Mouse (Mus musculus): ENCODE data around the gene Slc30a7. TPM values are rescaled to one million over a fixed set of nuclear protein-coding genes. Genes with fewer than 3 reads are reported as not detected.
A peak's percentile ranks its signal among the peaks of the same experiment; 100 is the strongest.

The Slc30a7 gene
- polyA plus RNA-seq (2012; rRNA removed) (34.3 and 38.1 TPM in 2 replicates), polyA plus RNA-seq (2014; fragmentation: Nextera tagmentation; extraction: Ambion mirVana) (39.8 and 43.9 TPM in 2 replicates)

- peak within 1 kb of the TSS; percentile 90 for H3K4me3 ChIP-seq (replicated peaks; ENCODE audit: low read length)
- H3K4me2 ChIP-seq (replicated peaks; ENCODE audit: low read depth, low read length, severe bottlenecking): peak within 1 kb of the TSS; percentile 77
- ATAC-seq (ENCODE audit: low FRiP score, low read depth): peak; percentile 90
- TF ChIP-seq POLR2A (IDR thresholded peaks at IDR 0.05; ENCODE audit: borderline replicate concordance, extremely low read depth, insufficient read depth, insufficient read length): peak; percentile 64; the same call in 1 of the 2 replicates
- H3K9me3 ChIP-seq (ENCODE audit: control insufficient read depth, low read length): no peaks in the 10 kb centered on the region
- no peaks in the 10 kb centered on the region for H3K27me3 ChIP-seq (ENCODE audit: control insufficient read depth, insufficient read depth, low read length)
- DNase-seq (ENCODE audit: low spot score): peak; percentile 73
- WGBS: 2% methylated on average over 65 of the region's 67 CpGs
- H3K36me3 ChIP-seq (ENCODE audit: control insufficient read depth, insufficient read depth, low read length): peaks cover 16% of the 10 kb centered on the region
- H3K27ac ChIP-seq (replicated peaks; ENCODE audit: low read depth, low read length): peak within 1 kb of the TSS; percentile 78
- H3K4me1 ChIP-seq (ENCODE audit: control insufficient read depth, insufficient read depth, low read length): no peaks in the 10 kb centered on the region
- peak within 1 kb of the TSS; percentile 87 for H3K9ac ChIP-seq (ENCODE audit: low read depth, low read length, severe bottlenecking)
Observed at GRCm38 (mm10) chr3:116006978-116007940, at the start of gene Slc30a7, which contains the start of gene Extl2. Gene Slc30a7, minus strand, starts transcription at chr3:116007406. Gene Extl2, plus strand, starts transcription at chr3:116007462.

DNA sequence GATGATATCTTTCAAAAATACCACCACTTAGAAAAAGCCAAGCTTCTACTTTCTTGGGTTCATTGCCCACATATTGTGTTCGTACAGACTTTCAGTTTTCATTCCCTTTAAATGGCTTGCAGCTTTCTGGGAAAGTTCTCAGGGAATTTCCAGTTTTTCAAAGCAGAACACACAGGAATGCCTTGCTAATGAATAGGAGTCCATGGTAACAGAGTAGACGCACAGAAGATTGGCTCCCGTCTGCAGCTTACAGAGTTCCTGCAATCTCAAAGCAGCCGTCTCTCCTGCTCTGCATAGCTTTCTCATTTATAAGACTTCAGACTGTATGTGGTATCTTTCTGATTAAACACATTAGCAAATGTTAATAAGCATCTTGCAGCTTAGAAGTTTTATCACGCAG lies 39.8 kb upstream of the Slc30a7 start:
- TF ChIP-seq POLR2A (IDR thresholded peaks at IDR 0.05; ENCODE audit: borderline replicate concordance, extremely low read depth, insufficient read depth, insufficient read length): no peak
- ATAC-seq (ENCODE audit: low FRiP score, low read depth) (no peak), DNase-seq (ENCODE audit: low spot score) (no peak)
- H3K36me3 ChIP-seq (ENCODE audit: control insufficient read depth, insufficient read depth, low read length): no peaks in the 10 kb centered on the region
- WGBS: 41% methylated on average over 5 of the region's 5 CpGs
- no peaks in the 10 kb centered on the region for H3K27me3 ChIP-seq (ENCODE audit: control insufficient read depth, insufficient read depth, low read length)
- H3K9me3 ChIP-seq (ENCODE audit: control insufficient read depth, low read length): no peaks in the 10 kb centered on the region
- no peak overlapping the region for H3K27ac ChIP-seq (replicated peaks; ENCODE audit: low read depth, low read length)
- no peak overlapping the region for H3K4me3 ChIP-seq (replicated peaks; ENCODE audit: low read length)
- no peaks in the 10 kb centered on the region for H3K4me1 ChIP-seq (ENCODE audit: control insufficient read depth, insufficient read depth, low read length)
- no peak overlapping the region for H3K9ac ChIP-seq (ENCODE audit: low read depth, low read length, severe bottlenecking)
- H3K4me2 ChIP-seq (replicated peaks; ENCODE audit: low read depth, low read length, severe bottlenecking): no peak overlapping the region

- ATAC-seq (ENCODE audit: low FRiP score, low read depth): no peak
- 78% methylated on average over 2 of the region's 2 CpGs for WGBS
Observed at GRCm38 (mm10) chr3:116046000-116046399, 38.8 kb upstream of the Slc30a7 start.

DNA sequence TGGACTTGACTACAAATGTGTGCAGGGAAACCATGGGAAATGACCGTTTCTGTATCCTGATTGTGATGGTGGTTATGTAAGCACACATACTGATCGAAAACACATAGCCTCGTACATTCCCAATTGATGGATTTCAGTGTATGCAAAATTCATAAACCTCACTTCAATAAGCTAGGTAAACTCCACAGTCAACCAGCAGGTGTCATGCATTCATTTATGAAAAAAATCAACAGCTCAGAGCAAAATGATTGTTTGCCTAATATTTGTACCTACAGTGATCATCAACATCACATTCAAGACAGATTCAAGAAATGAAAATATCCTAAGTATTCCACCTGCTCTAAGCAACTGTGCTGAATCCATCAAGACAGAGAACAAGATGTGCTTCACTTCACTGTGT lies 33.6 kb upstream of the Slc30a7 start:
- DNase-seq (ENCODE audit: low spot score) (no peak), ATAC-seq (ENCODE audit: low FRiP score, low read depth) (no peak)
- WGBS: 85% methylated on average over 3 of the region's 3 CpGs
- Histone ChIP-seq H3K9me3 (ENCODE audit: control insufficient read depth, low read length) (no peaks in the 10 kb centered on the region), H3K36me3 (ENCODE audit: control insufficient read depth, insufficient read depth, low read length) (no peaks in the 10 kb centered on the region), H3K27ac (replicated peaks; ENCODE audit: low read depth, low read length) (no peak overlapping the region), H3K9ac (ENCODE audit: low read depth, low read length, severe bottlenecking) (no peak overlapping the region), H3K4me1 (ENCODE audit: control insufficient read depth, insufficient read depth, low read length) (no peaks in the 10 kb centered on the region), H3K4me2 (replicated peaks; ENCODE audit: low read depth, low read length, severe bottlenecking) (no peak overlapping the region), H3K27me3 (ENCODE audit: control insufficient read depth, insufficient read depth, low read length) (no peaks in the 10 kb centered on the region), H3K4me3 (replicated peaks; ENCODE audit: low read length) (no peak overlapping the region)
- TF ChIP-seq POLR2A (IDR thresholded peaks at IDR 0.05; ENCODE audit: borderline replicate concordance, extremely low read depth, insufficient read depth, insufficient read length): no peak

More at GRCm38 (mm10) chr3:116046000-116046399, 38.8 kb upstream of the Slc30a7 start:
- Histone ChIP-seq H3K4me3 (replicated peaks; ENCODE audit: low read length) (no peak overlapping the region), H3K27ac (replicated peaks; ENCODE audit: low read depth, low read length) (no peak overlapping the region), H3K9me3 (ENCODE audit: control insufficient read depth, low read length) (no peaks in the 10 kb centered on the region), H3K4me2 (replicated peaks; ENCODE audit: low read depth, low read length, severe bottlenecking) (no peak overlapping the region), H3K4me1 (ENCODE audit: control insufficient read depth, insufficient read depth, low read length) (no peaks in the 10 kb centered on the region), H3K9ac (ENCODE audit: low read depth, low read length, severe bottlenecking) (no peak overlapping the region), H3K27me3 (ENCODE audit: control insufficient read depth, insufficient read depth, low read length) (no peaks in the 10 kb centered on the region), H3K36me3 (ENCODE audit: control insufficient read depth, insufficient read depth, low read length) (no peaks in the 10 kb centered on the region)
- no peak for TF ChIP-seq POLR2A (IDR thresholded peaks at IDR 0.05; ENCODE audit: borderline replicate concordance, extremely low read depth, insufficient read depth, insufficient read length)
- peak; percentile 25 for DNase-seq (ENCODE audit: low spot score)

- H3K9me3 ChIP-seq (ENCODE audit: control insufficient read depth, low read length): no peaks in the 10 kb centered on the region
- no peak for TF ChIP-seq POLR2A (IDR thresholded peaks at IDR 0.05; ENCODE audit: borderline replicate concordance, extremely low read depth, insufficient read depth, insufficient read length)
- peak; percentile 86 for DNase-seq (ENCODE audit: low spot score)
- no peaks in the 10 kb centered on the region for H3K36me3 ChIP-seq (ENCODE audit: control insufficient read depth, insufficient read depth, low read length)
- no peak overlapping the region for H3K9ac ChIP-seq (ENCODE audit: low read depth, low read length, severe bottlenecking)
- no peaks in the 10 kb centered on the region for H3K4me1 ChIP-seq (ENCODE audit: control insufficient read depth, insufficient read depth, low read length)
- H3K4me3 ChIP-seq (replicated peaks; ENCODE audit: low read length): no peak overlapping the region
- 50% methylated on average over 3 of the region's 3 CpGs for WGBS
- no peak overlapping the region for H3K27ac ChIP-seq (replicated peaks; ENCODE audit: low read depth, low read length)
- no peaks in the 10 kb centered on the region for H3K27me3 ChIP-seq (ENCODE audit: control insufficient read depth, insufficient read depth, low read length)
- ATAC-seq (ENCODE audit: low FRiP score, low read depth): peak; percentile 30
- H3K4me2 ChIP-seq (replicated peaks; ENCODE audit: low read depth, low read length, severe bottlenecking): no peak overlapping the region
Observed at GRCm38 (mm10) chr3:116033871-116034222, 26.6 kb upstream of the Slc30a7 start.

Measured in limb, embryonic 14.5 days (tissue).